In genomic region chr4:126321854-126322511, GRCm38 (mm10) we compare ENCODE assay signal across 8 mouse cellular contexts. TPM values are rescaled to one million over a fixed set of nuclear protein-coding genes. Genes with fewer than 3 reads are reported as not detected.
DNase-seq lines count a peak whose midpoint lies in the region; ATAC-seq and TF ChIP-seq lines count a peak whose summit lies in the region.

No protein-coding gene starts in this region.

- H3K4me1 ChIP-seq in neural tube, embryonic 11.5 days (ENCODE audit: control insufficient read depth, insufficient read depth, low read length), result peaks cover 7% of the 10 kb centered on the region; the same call in 1 of the 2 replicates
- H3K4me1 ChIP-seq in limb, embryonic 12.5 days (replicated peaks), result peaks cover 24% of the 10 kb centered on the region
- H3K4me1 ChIP-seq in olfactory bulb, adult 2 months (ENCODE audit: control insufficient read depth, insufficient read depth, low read length), result peaks cover 13% of the 10 kb centered on the region; the same call in 1 of the 2 replicates

- peak overlapping the region; percentile 17 for H3K4me2 ChIP-seq in neural tube, embryonic 11.5 days (ENCODE audit: low read depth)
- H3K4me2 ChIP-seq in limb, embryonic 12.5 days, result peak overlapping the region; percentile 84

- TF ChIP-seq CTCF in olfactory bulb, adult 2 months (IDR thresholded peaks at IDR 0.05; ENCODE audit: insufficient read depth, low read depth, low read length), result no peak

- no peaks in the 10 kb centered on the region for H3K9me3 ChIP-seq in neural tube, embryonic 11.5 days (ENCODE audit: control insufficient read depth, low read length)
- H3K9me3 ChIP-seq in limb, embryonic 12.5 days, result no peaks in the 10 kb centered on the region

- peak; percentile 57 for DNase-seq in cerebellum, adult 11-12 months
- no peak for DNase-seq in cerebellum, adult 9-10 months
- no peak for DNase-seq in neural tube, embryonic 11.5 days (ENCODE audit: low spot score)
- no peak for DNase-seq in neural tube, embryonic 10.5 days (ENCODE audit: extremely low spot score, low spot score)
- DNase-seq in urinary bladder, postnatal 14 days (ENCODE audit: low spot score), result no peak

- WGBS in neural tube, embryonic 11.5 days, result 55% methylated on average over 28 of the region's 28 CpGs
- 53% methylated on average over 28 of the region's 28 CpGs for WGBS in limb, embryonic 12.5 days
- WGBS in olfactory bulb, adult 2 months, result 57% methylated on average over 28 of the region's 28 CpGs

- H3K36me3 ChIP-seq in neural tube, embryonic 11.5 days (ENCODE audit: control insufficient read depth, insufficient read depth, low read length), result peaks cover 5% of the 10 kb centered on the region
- H3K36me3 ChIP-seq in limb, embryonic 12.5 days, result peaks cover 27% of the 10 kb centered on the region

- no peak overlapping the region for H3K9ac ChIP-seq in neural tube, embryonic 11.5 days (ENCODE audit: low read length)
- no peak overlapping the region for H3K9ac ChIP-seq in limb, embryonic 12.5 days (replicated peaks)

- H3K27me3 ChIP-seq in neural tube, embryonic 11.5 days (ENCODE audit: control insufficient read depth, insufficient read depth, low read length), result peaks cover 19% of the 10 kb centered on the region
- peaks cover 43% of the 10 kb centered on the region for H3K27me3 ChIP-seq in limb, embryonic 12.5 days

- peak; percentile 25; the same call in 1 of the 2 replicates for ATAC-seq in neural tube, embryonic 11.5 days (ENCODE audit: insufficient read depth, low FRiP score, low TSS enrichment)
- no peak; the same call in 1 of the 2 replicates for ATAC-seq in limb, embryonic 12.5 days (ENCODE audit: insufficient number of reproducible peaks, insufficient read depth, low FRiP score, low TSS enrichment, low read depth)
- no peak for ATAC-seq in activated CD4-positive, CD25-positive, alpha-beta regulatory T cell, adult 4 months

- no peak for TF ChIP-seq POLR2A in olfactory bulb, adult 2 months (IDR thresholded peaks at IDR 0.05; ENCODE audit: insufficient read depth, low read depth, low read length)

- H3K4me3 ChIP-seq in neural tube, embryonic 11.5 days (ENCODE audit: low read depth, low read length), result peak overlapping the region; percentile 65; the same call in 1 of the 2 replicates
- peak overlapping the region; percentile 86 for H3K4me3 ChIP-seq in limb, embryonic 12.5 days (replicated peaks)
- peak overlapping the region; percentile 29 for H3K4me3 ChIP-seq in olfactory bulb, adult 2 months (ENCODE audit: insufficient read depth, low read depth, low read length)

- no peak overlapping the region for H3K27ac ChIP-seq in neural tube, embryonic 11.5 days (ENCODE audit: low read depth, low read length)
- H3K27ac ChIP-seq in limb, embryonic 12.5 days, result no peak overlapping the region
- H3K27ac ChIP-seq in olfactory bulb, adult 2 months (ENCODE audit: insufficient read depth, low read depth, low read length), result no peak overlapping the region

RNA-seq across cellular contexts. Expression of gene Adprhl2, which starts 0.5 kb away (rescaled TPM):
- polyA plus RNA-seq in neural tube, embryonic 11.5 days (2014; fragmentation: Nextera tagmentation; extraction: Ambion mirVana), result 52.7 and 56.8 TPM in 2 replicates
- polyA plus RNA-seq in limb, embryonic 12.5 days (2016; fragmentation: Nextera tagmentation; extraction: Ambion mirVana), result 84.9 and 87.5 TPM in 2 replicates
- polyA plus RNA-seq in olfactory bulb, adult 2 months (2012; ENCODE audit: insufficient read depth, insufficient read length, low replicate concordance, missing spikeins), result not detected in 2 replicates
- 10 to 100 TPM; 12.4 to 26.1 TPM for polyA plus RNA-seq in activated CD4-positive, CD25-positive, alpha-beta regulatory T cell, adult 4 months (2017; shearing (Covaris generic))

RNA-seq across cellular contexts. Expression of gene Tekt2, which starts 3.5 kb away (rescaled TPM):
- polyA plus RNA-seq in neural tube, embryonic 11.5 days (2014; fragmentation: Nextera tagmentation; extraction: Ambion mirVana), result 1.2 and 1.8 TPM in 2 replicates
- 13.6 and 14.8 TPM in 2 replicates for polyA plus RNA-seq in limb, embryonic 12.5 days (2016; fragmentation: Nextera tagmentation; extraction: Ambion mirVana)
- not detected in 2 replicates for polyA plus RNA-seq in olfactory bulb, adult 2 months (2012; ENCODE audit: insufficient read depth, insufficient read length, low replicate concordance, missing spikeins)
- polyA plus RNA-seq in activated CD4-positive, CD25-positive, alpha-beta regulatory T cell, adult 4 months (2017; shearing (Covaris generic)), result under 1 TPM in 1 of 2 experiments, not detected in 1; 0.33 TPM

RNA-seq across cellular contexts. Expression of gene Col8a2, which starts 35.4 kb away (rescaled TPM):
- polyA plus RNA-seq in neural tube, embryonic 11.5 days (2014; fragmentation: Nextera tagmentation; extraction: Ambion mirVana), result 7.4 and 7.9 TPM in 2 replicates
- polyA plus RNA-seq in limb, embryonic 12.5 days (2016; fragmentation: Nextera tagmentation; extraction: Ambion mirVana), result 13.3 and 16.7 TPM in 2 replicates
- not detected in 2 replicates for polyA plus RNA-seq in olfactory bulb, adult 2 months (2012; ENCODE audit: insufficient read depth, insufficient read length, low replicate concordance, missing spikeins)
- not detected for polyA plus RNA-seq in activated CD4-positive, CD25-positive, alpha-beta regulatory T cell, adult 4 months (2017; shearing (Covaris generic))

RNA-seq across cellular contexts. Expression of gene Trappc3, which starts 59.9 kb away (rescaled TPM):
- 32.1 and 45.4 TPM in 2 replicates for polyA plus RNA-seq in neural tube, embryonic 11.5 days (2014; fragmentation: Nextera tagmentation; extraction: Ambion mirVana)
- polyA plus RNA-seq in limb, embryonic 12.5 days (2016; fragmentation: Nextera tagmentation; extraction: Ambion mirVana), result 105 and 111 TPM in 2 replicates
- 342 TPM in 1 of 2 replicates, not detected in the other for polyA plus RNA-seq in olfactory bulb, adult 2 months (2012; ENCODE audit: insufficient read depth, insufficient read length, low replicate concordance, missing spikeins)
- polyA plus RNA-seq in activated CD4-positive, CD25-positive, alpha-beta regulatory T cell, adult 4 months (2017; shearing (Covaris generic)), result 10 to 100 TPM; 57.1 to 80.8 TPM

Comparison
In these comparisons a context has a peak if more than half of its experiments do, and no peak if none do; other contexts are left out.
1. H3K4me3 ChIP-seq: peak in every context shown above with its lines; median percentile 86 in limb, embryonic 12.5 days; 65 in neural tube, embryonic 11.5 days; 29 in olfactory bulb, adult 2 months.
2. RNA of gene Adprhl2, which starts 0.5 kb away (polyA plus RNA-seq): 84.9 to 87.5 TPM in limb, embryonic 12.5 days, 52.7 to 56.8 TPM in neural tube, embryonic 11.5 days and 12.4 to 26.1 TPM in activated CD4-positive, CD25-positive, alpha-beta regulatory T cell, adult 4 months; not detected in olfactory bulb, adult 2 months; every median in the first group is over 10 times any median in the second.